Mouse (Mus musculus): ENCODE measurements around the gene Fos. TPM values are rescaled to one million over a fixed set of nuclear protein-coding genes. Genes with fewer than 3 reads are reported as not detected.

Gene Fos
- total RNA-seq, 2 experiments from 2014 or later, result 8.4 to 18.8 TPM

- peak; percentile 73 to 80 for DNase-seq
Measured at GRCm38 (mm10) chr12:85487545-85488141, 14.0 kb downstream of the Fos start.

- DNase-seq, result no peak
Measured at GRCm38 (mm10) chr12:85489232-85489886, 15.7 kb downstream of the Fos start.

- DNase-seq, result no peak
Measured at GRCm38 (mm10) chr12:85490096-85490820, 16.6 kb downstream of the Fos start.

- DNase-seq, result no peak
Measured at GRCm38 (mm10) chr12:85490991-85491390, 17.3 kb downstream of the Fos start.

- peak; percentile 69 to 74 for DNase-seq
Measured at GRCm38 (mm10) chr12:85492084-85492645, 18.5 kb downstream of the Fos start.

- no peak for DNase-seq
Measured at GRCm38 (mm10) chr12:85496336-85496735, 22.6 kb downstream of the Fos start.

- DNase-seq, result peak; percentile 72 to 79
Measured at GRCm38 (mm10) chr12:85496755-85497154, 23.1 kb downstream of the Fos start.

- no peak for DNase-seq
Measured at GRCm38 (mm10) chr12:85497310-85498135, 23.8 kb downstream of the Fos start.

GRCm38 (mm10) chr12:85499001-85499400 is 25.3 kb downstream of the Fos start:
- DNase-seq, result no peak

- no peak for DNase-seq
Measured at GRCm38 (mm10) chr12:85502682-85503081, 29.0 kb downstream of the Fos start.

GRCm38 (mm10) chr12:85508235-85508634 is 34.5 kb downstream of the Fos start:
- DNase-seq, result peak; percentile 41 to 71

- no peak for DNase-seq
Measured at GRCm38 (mm10) chr12:85510013-85510412, 36.3 kb downstream of the Fos start.

- DNase-seq, result no peak
Measured at GRCm38 (mm10) chr12:85513789-85514447, 40.2 kb downstream of the Fos start.

GRCm38 (mm10) chr12:85514958-85515357 is 41.3 kb downstream of the Fos start:
- no peak for DNase-seq

GRCm38 (mm10) chr12:85515865-85516264 is 42.2 kb downstream of the Fos start:
- no peak for DNase-seq

GRCm38 (mm10) chr12:85517339-85517738 is 43.6 kb downstream of the Fos start:
- no peak for DNase-seq

GRCm38 (mm10) chr12:85518009-85518408 is 44.3 kb downstream of the Fos start:
- no peak for DNase-seq

- DNase-seq, result peak; percentile 40 to 43
Measured at GRCm38 (mm10) chr12:85519553-85519952, 45.9 kb downstream of the Fos start.

- no peak for DNase-seq
Measured at GRCm38 (mm10) chr12:85521101-85521500, 47.4 kb downstream of the Fos start.

- peak; percentile 20 to 44 for DNase-seq
Measured at GRCm38 (mm10) chr12:85521673-85522072, 48.0 kb downstream of the Fos start.

GRCm38 (mm10) chr12:85522631-85523388 is 49.1 kb downstream of the Fos start:
- peak; percentile 35 to 53 for DNase-seq

Data from adrenal gland, postnatal 36 days (tissue).